Mouse (Mus musculus): ENCODE data around the gene Cela3b. TPM values are rescaled to one million over a fixed set of nuclear protein-coding genes. Genes with fewer than 3 reads are reported as not detected.

Gene Cela3b
- polyA plus RNA-seq, 1 experiment = 1.1 TPM

GRCm38 (mm10) chr4:137377526-137378304, 52.6 kb downstream of the Cela3b start:
- peaks cover 8% of the 10 kb centered on the region for H3K4me1 ChIP-seq (replicated peaks; ENCODE audit: control insufficient read depth, insufficient read depth, low read length)
- WGBS = 97% methylated on average over 4 of the region's 4 CpGs
- H3K36me3 ChIP-seq (ENCODE audit: control insufficient read depth, insufficient read depth, low read length) = no peaks in the 10 kb centered on the region

DNA sequence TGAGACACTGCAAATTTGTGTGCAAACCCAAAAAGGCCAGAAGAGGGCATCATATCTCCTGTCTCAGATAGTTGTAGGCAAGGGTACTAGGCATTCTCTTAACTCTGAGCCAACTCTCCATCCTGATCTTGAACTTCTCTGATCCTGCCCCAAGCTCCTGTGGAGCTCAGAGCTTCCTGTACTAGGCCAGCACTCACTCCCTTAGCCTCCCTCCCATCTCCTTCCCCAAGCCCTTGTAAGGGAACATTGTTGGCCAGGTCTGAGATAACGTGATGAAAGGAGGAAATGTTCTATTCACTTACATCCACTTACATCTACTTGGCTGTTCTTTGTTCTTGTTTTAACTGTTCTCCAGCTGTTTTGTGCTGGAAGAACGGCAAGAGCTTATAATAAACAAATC, 53.6 kb downstream of the Cela3b start:
- Histone ChIP-seq H3K27ac (ENCODE audit: control insufficient read depth, insufficient read depth, low read length) (no peak overlapping the region), H3K36me3 (ENCODE audit: control insufficient read depth, insufficient read depth, low read length) (no peaks in the 10 kb centered on the region), H3K4me3 (ENCODE audit: control insufficient read depth, insufficient read depth, low read length) (no peak overlapping the region), H3K27me3 (ENCODE audit: control insufficient read depth, insufficient read depth, low read length) (no peaks in the 10 kb centered on the region), H3K4me1 (replicated peaks; ENCODE audit: control insufficient read depth, insufficient read depth, low read length) (peaks cover 8% of the 10 kb centered on the region)
- no peak for DNase-seq
- 81% methylated on average over 2 of the region's 2 CpGs for WGBS
- no peak for TF ChIP-seq POLR2A (IDR thresholded peaks at IDR 0.05; ENCODE audit: control insufficient read depth, extremely low read depth, insufficient read depth, low read length, poor library complexity)

More at GRCm38 (mm10) chr4:137377526-137378304, 52.6 kb downstream of the Cela3b start:
- no peak overlapping the region for H3K27ac ChIP-seq (ENCODE audit: control insufficient read depth, insufficient read depth, low read length)
- TF ChIP-seq POLR2A (IDR thresholded peaks at IDR 0.05; ENCODE audit: control insufficient read depth, extremely low read depth, insufficient read depth, low read length, poor library complexity) = no peak
- TF ChIP-seq CTCF (IDR thresholded peaks at IDR 0.05; ENCODE audit: borderline replicate concordance, control insufficient read depth, extremely low read depth, insufficient read depth, low read length, poor library complexity) = no peak
- no peak for DNase-seq
- no peak overlapping the region for H3K4me3 ChIP-seq (ENCODE audit: control insufficient read depth, insufficient read depth, low read length)
- no peaks in the 10 kb centered on the region for H3K27me3 ChIP-seq (ENCODE audit: control insufficient read depth, insufficient read depth, low read length)

GRCm38 (mm10) chr4:137375314-137376278, 54.7 kb downstream of the Cela3b start:
- 68% methylated on average over 19 of the region's 19 CpGs for WGBS

GRCm38 (mm10) chr4:137373711-137374110, 56.6 kb downstream of the Cela3b start:
- Histone ChIP-seq H3K27me3 (ENCODE audit: control insufficient read depth, insufficient read depth, low read length) (no peaks in the 10 kb centered on the region), H3K4me3 (ENCODE audit: control insufficient read depth, insufficient read depth, low read length) (no peak overlapping the region), H3K27ac (ENCODE audit: control insufficient read depth, insufficient read depth, low read length) (0 out of 2 replicates have a peak overlapping the region, but pooled peaks have one; percentile 22), H3K4me1 (replicated peaks; ENCODE audit: control insufficient read depth, insufficient read depth, low read length) (peaks cover 13% of the 10 kb centered on the region), H3K36me3 (ENCODE audit: control insufficient read depth, insufficient read depth, low read length) (no peaks in the 10 kb centered on the region)
- no peak for DNase-seq
- no peak for TF ChIP-seq CTCF (IDR thresholded peaks at IDR 0.05; ENCODE audit: borderline replicate concordance, control insufficient read depth, extremely low read depth, insufficient read depth, low read length, poor library complexity)
- TF ChIP-seq POLR2A (IDR thresholded peaks at IDR 0.05; ENCODE audit: control insufficient read depth, extremely low read depth, insufficient read depth, low read length, poor library complexity) = no peak
- 56% methylated on average over 6 of the region's 6 CpGs for WGBS

More at GRCm38 (mm10) chr4:137375314-137376278, 54.7 kb downstream of the Cela3b start:
- Histone ChIP-seq H3K27ac (ENCODE audit: control insufficient read depth, insufficient read depth, low read length) (no peak overlapping the region), H3K4me1 (replicated peaks; ENCODE audit: control insufficient read depth, insufficient read depth, low read length) (peaks cover 8% of the 10 kb centered on the region), H3K27me3 (ENCODE audit: control insufficient read depth, insufficient read depth, low read length) (no peaks in the 10 kb centered on the region), H3K4me3 (ENCODE audit: control insufficient read depth, insufficient read depth, low read length) (no peak overlapping the region), H3K36me3 (ENCODE audit: control insufficient read depth, insufficient read depth, low read length) (no peaks in the 10 kb centered on the region)
- TF ChIP-seq CTCF (IDR thresholded peaks at IDR 0.05; ENCODE audit: borderline replicate concordance, control insufficient read depth, extremely low read depth, insufficient read depth, low read length, poor library complexity) = no peak
- no peak for TF ChIP-seq POLR2A (IDR thresholded peaks at IDR 0.05; ENCODE audit: control insufficient read depth, extremely low read depth, insufficient read depth, low read length, poor library complexity)
- DNase-seq = no peak

DNA sequence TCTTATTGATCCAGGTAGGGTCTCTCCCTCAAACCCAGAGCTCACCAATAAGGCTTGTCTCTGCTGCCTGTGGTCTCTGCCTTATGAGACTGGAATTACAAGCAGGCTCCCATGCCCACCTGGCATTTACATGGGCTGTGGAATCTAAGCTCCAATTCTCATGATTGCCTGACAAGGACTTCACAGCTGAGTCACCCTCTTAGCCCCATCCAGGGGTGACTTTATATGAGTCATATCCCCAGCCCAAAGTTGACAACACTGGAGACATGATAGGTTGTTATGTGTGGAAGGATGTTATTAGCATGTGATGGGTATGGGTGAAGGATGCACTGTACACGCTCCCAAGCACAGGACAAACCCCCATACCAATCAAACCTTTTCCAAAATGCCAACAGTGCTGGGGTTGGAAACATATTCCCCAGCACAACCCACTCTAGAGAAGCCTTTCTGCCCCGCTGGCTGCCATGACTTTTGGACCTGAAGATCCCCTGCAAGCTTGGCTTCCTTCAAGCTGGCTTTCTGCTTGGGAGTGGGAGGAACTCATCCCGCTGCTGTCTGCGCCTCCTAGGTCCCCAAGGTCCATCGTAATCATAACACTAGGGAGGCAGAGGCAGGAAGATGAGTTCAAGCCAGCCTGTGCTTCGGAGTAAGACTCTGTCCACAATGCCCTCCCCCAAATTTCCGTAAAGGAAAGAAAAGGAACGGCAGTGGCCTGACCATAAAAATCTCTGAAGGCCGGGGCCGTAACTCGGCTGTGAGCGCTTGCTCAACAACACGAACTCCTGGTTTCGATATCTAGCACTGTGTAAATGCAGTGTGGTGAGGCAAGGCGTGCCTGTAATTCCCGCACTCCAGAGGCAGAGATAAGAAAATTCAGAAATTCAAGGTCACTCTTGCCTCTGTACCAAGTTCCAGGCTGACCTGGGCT, 58.5 kb downstream of the Cela3b start:
- peaks cover 27% of the 10 kb centered on the region for H3K4me1 ChIP-seq (replicated peaks; ENCODE audit: control insufficient read depth, insufficient read depth, low read length)
- no peak overlapping the region for H3K4me3 ChIP-seq (ENCODE audit: control insufficient read depth, insufficient read depth, low read length)
- no peaks in the 10 kb centered on the region for H3K27me3 ChIP-seq (ENCODE audit: control insufficient read depth, insufficient read depth, low read length)
- no peak for TF ChIP-seq POLR2A (IDR thresholded peaks at IDR 0.05; ENCODE audit: control insufficient read depth, extremely low read depth, insufficient read depth, low read length, poor library complexity)
- no peak for TF ChIP-seq CTCF (IDR thresholded peaks at IDR 0.05; ENCODE audit: borderline replicate concordance, control insufficient read depth, extremely low read depth, insufficient read depth, low read length, poor library complexity)
- WGBS = 86% methylated on average over 16 of the region's 16 CpGs
- no peak overlapping the region for H3K27ac ChIP-seq (ENCODE audit: control insufficient read depth, insufficient read depth, low read length)
- H3K36me3 ChIP-seq (ENCODE audit: control insufficient read depth, insufficient read depth, low read length) = no peaks in the 10 kb centered on the region
- DNase-seq = no peak

Other genes with a start within 250 kb of the Cela3b start
- 8.4 and 9.1 TPM in 2 replicates for gene Wnt4, start 153.1 kb downstream of the Cela3b start, polyA plus RNA-seq (2012; rRNA removed)
- 80.3 and 94.4 TPM in 2 replicates for gene Cdc42, start 72.8 kb downstream of the Cela3b start, polyA plus RNA-seq (2012; rRNA removed)
- gene Cela3a, start 20.7 kb downstream of the Cela3b start, polyA plus RNA-seq (2012; rRNA removed) = not detected in 2 replicates
- gene 1700013G24Rik, start 22.7 kb upstream of the Cela3b start, polyA plus RNA-seq (2012; rRNA removed) = 0.22 TPM in 1 of 2 replicates, not detected in the other
- gene Hspg2, start 38.2 kb upstream of the Cela3b start, polyA plus RNA-seq (2012; rRNA removed) = 21.6 and 25.6 TPM in 2 replicates
- gene Ldlrad2, start 144.0 kb upstream of the Cela3b start, polyA plus RNA-seq (2012; rRNA removed) = not detected in 2 replicates
- gene Usp48, start 163.2 kb upstream of the Cela3b start, polyA plus RNA-seq (2012; rRNA removed) = 95.6 and 109 TPM in 2 replicates
- 23.5 and 26.1 TPM in 2 replicates for gene Rap1gap, start 234.2 kb upstream of the Cela3b start, polyA plus RNA-seq (2012; rRNA removed)

Data from thymus, adult 2 months (tissue).